Mouse (Mus musculus): ENCODE results near the gene Itgb4. TPM values are rescaled to one million over a fixed set of nuclear protein-coding genes. Genes with fewer than 3 reads are reported as not detected.
"Not testable (repeated sequence)": the region's sequence is repeated elsewhere in the genome, so short reads cannot be mapped to it uniquely, and the experiment has no call there.

Itgb4 gene
- total and polyA plus RNA-seq, 2 experiments from 2014 or later: 1.0 to 2.2 TPM

- Histone ChIP-seq H3K27ac (ENCODE audit: low read depth, low read length) (peak within 1 kb of the TSS; percentile 60), H3K9me3 (ENCODE audit: low read length) (no peaks in the 10 kb centered on the region), H3K4me3 (ENCODE audit: low read depth, low read length) (peak within 1 kb of the TSS; percentile 61), H3K9ac (replicated peaks; ENCODE audit: low read length, poor library complexity, severe bottlenecking) (peak within 1 kb of the TSS; percentile 68), H3K4me1 (ENCODE audit: insufficient read depth, low read length) (0 out of 2 replicates have a peak, but pooled peaks cover 8% of the 10 kb centered on the region), H3K36me3 (ENCODE audit: insufficient read depth, low read length) (peaks cover 4% of the 10 kb centered on the region; the same call in 1 of the 2 replicates), H3K27me3 (ENCODE audit: insufficient read depth, low read length) (no peaks in the 10 kb centered on the region), H3K4me2 (ENCODE audit: low read depth, low read length, poor library complexity, severe bottlenecking) (peak within 1 kb of the TSS; percentile 88)
- DNase-seq (ENCODE audit: low spot score) (peak; percentile 84), ATAC-seq (ENCODE audit: low FRiP score) (peak; percentile 63)
- WGBS: under 1% methylated on average over 54 of the region's 55 CpGs
- TF ChIP-seq CTCF (IDR thresholded peaks at IDR 0.05): no peak
Observed at GRCm38 (mm10) chr11:116012262-116012947, 37.9 kb downstream of the Itgb4 start, which contains the start of gene Galk1. Galk1 (minus strand) TSS chr11:116012719.

GRCm38 (mm10) chr11:116014821-116015220, 40.3 kb downstream of the Itgb4 start:
- 56% methylated on average over 8 of the region's 8 CpGs for WGBS

GRCm38 (mm10) chr11:116018106-116018505, 43.6 kb downstream of the Itgb4 start:
- Histone ChIP-seq H3K4me3 (ENCODE audit: low read depth, low read length) (no peak overlapping the region), H3K9me3 (ENCODE audit: low read length) (no peaks in the 10 kb centered on the region), H3K4me1 (ENCODE audit: insufficient read depth, low read length) (0 out of 2 replicates have a peak, but pooled peaks cover 6% of the 10 kb centered on the region), H3K27ac (ENCODE audit: low read depth, low read length) (no peak overlapping the region), H3K36me3 (ENCODE audit: insufficient read depth, low read length) (peaks cover 3% of the 10 kb centered on the region; the same call in 1 of the 2 replicates), H3K27me3 (ENCODE audit: insufficient read depth, low read length) (no peaks in the 10 kb centered on the region), H3K9ac (replicated peaks; ENCODE audit: low read length, poor library complexity, severe bottlenecking) (no peak overlapping the region), H3K4me2 (ENCODE audit: low read depth, low read length, poor library complexity, severe bottlenecking) (no peak overlapping the region)
- ATAC-seq (ENCODE audit: low FRiP score): 0 out of 2 replicates have a peak, but pooled peaks have one; percentile 20
- peak; percentile 60 for TF ChIP-seq CTCF (IDR thresholded peaks at IDR 0.05)
- peak; percentile 64 for DNase-seq (ENCODE audit: low spot score)
- WGBS: 32% methylated on average over 6 of the region's 6 CpGs

More at GRCm38 (mm10) chr11:116014821-116015220, 40.3 kb downstream of the Itgb4 start:
- no peaks in the 10 kb centered on the region for H3K27me3 ChIP-seq (ENCODE audit: insufficient read depth, low read length)
- no peaks in the 10 kb centered on the region for H3K36me3 ChIP-seq (ENCODE audit: insufficient read depth, low read length)
- no peaks in the 10 kb centered on the region for H3K9me3 ChIP-seq (ENCODE audit: low read length)
- DNase-seq (ENCODE audit: low spot score) (no peak), ATAC-seq (ENCODE audit: low FRiP score) (no peak)
- no peak overlapping the region for H3K4me2 ChIP-seq (ENCODE audit: low read depth, low read length, poor library complexity, severe bottlenecking)
- TF ChIP-seq CTCF (IDR thresholded peaks at IDR 0.05): no peak
- no peak overlapping the region for H3K9ac ChIP-seq (replicated peaks; ENCODE audit: low read length, poor library complexity, severe bottlenecking)
- no peak overlapping the region for H3K27ac ChIP-seq (ENCODE audit: low read depth, low read length)
- H3K4me3 ChIP-seq (ENCODE audit: low read depth, low read length): no peak overlapping the region
- H3K4me1 ChIP-seq (ENCODE audit: insufficient read depth, low read length): 0 out of 2 replicates have a peak, but pooled peaks cover 8% of the 10 kb centered on the region

- not testable (repeated sequence) for H3K36me3 ChIP-seq (ENCODE audit: insufficient read depth, low read length); H3K4me1 ChIP-seq (ENCODE audit: insufficient read depth, low read length); H3K9me3 ChIP-seq (ENCODE audit: low read length); H3K27me3 ChIP-seq (ENCODE audit: insufficient read depth, low read length); DNase-seq (ENCODE audit: low spot score); H3K27ac ChIP-seq (ENCODE audit: low read depth, low read length); ATAC-seq (ENCODE audit: low FRiP score); H3K9ac ChIP-seq (replicated peaks; ENCODE audit: low read length, poor library complexity, severe bottlenecking); H3K4me2 ChIP-seq (ENCODE audit: low read depth, low read length, poor library complexity, severe bottlenecking); H3K4me3 ChIP-seq (ENCODE audit: low read depth, low read length)
- WGBS: 93% methylated on average over 4 of the region's 4 CpGs
Observed at GRCm38 (mm10) chr11:116018867-116019266, 44.4 kb downstream of the Itgb4 start.

GRCm38 (mm10) chr11:116019360-116019791, 44.9 kb downstream of the Itgb4 start:
- ATAC-seq (ENCODE audit: low FRiP score): no peak
- H3K9me3 ChIP-seq (ENCODE audit: low read length): no peaks in the 10 kb centered on the region
- no peak for TF ChIP-seq CTCF (IDR thresholded peaks at IDR 0.05)

GRCm38 (mm10) chr11:116019976-116020411, 45.5 kb downstream of the Itgb4 start:
- DNase-seq (ENCODE audit: low spot score) (no peak), ATAC-seq (ENCODE audit: low FRiP score) (no peak)
- Histone ChIP-seq H3K9me3 (ENCODE audit: low read length) (no peaks in the 10 kb centered on the region), H3K27ac (ENCODE audit: low read depth, low read length) (no peak overlapping the region), H3K9ac (replicated peaks; ENCODE audit: low read length, poor library complexity, severe bottlenecking) (no peak overlapping the region), H3K4me1 (ENCODE audit: insufficient read depth, low read length) (0 out of 2 replicates have a peak, but pooled peaks cover 4% of the 10 kb centered on the region), H3K4me2 (ENCODE audit: low read depth, low read length, poor library complexity, severe bottlenecking) (no peak overlapping the region), H3K36me3 (ENCODE audit: insufficient read depth, low read length) (peaks cover 3% of the 10 kb centered on the region; the same call in 1 of the 2 replicates), H3K27me3 (ENCODE audit: insufficient read depth, low read length) (no peaks in the 10 kb centered on the region), H3K4me3 (ENCODE audit: low read depth, low read length) (no peak overlapping the region)
- WGBS: 82% methylated on average over 2 of the region's 2 CpGs
- TF ChIP-seq CTCF (IDR thresholded peaks at IDR 0.05): no peak

More at GRCm38 (mm10) chr11:116019360-116019791, 44.9 kb downstream of the Itgb4 start:
- WGBS: 67% methylated on average over 1 of the region's 1 CpGs
- no peak overlapping the region for H3K9ac ChIP-seq (replicated peaks; ENCODE audit: low read length, poor library complexity, severe bottlenecking)
- H3K36me3 ChIP-seq (ENCODE audit: insufficient read depth, low read length): peaks cover 3% of the 10 kb centered on the region; the same call in 1 of the 2 replicates
- DNase-seq (ENCODE audit: low spot score): no peak
- no peaks in the 10 kb centered on the region for H3K27me3 ChIP-seq (ENCODE audit: insufficient read depth, low read length)
- no peak overlapping the region for H3K4me2 ChIP-seq (ENCODE audit: low read depth, low read length, poor library complexity, severe bottlenecking)
- H3K4me1 ChIP-seq (ENCODE audit: insufficient read depth, low read length): 0 out of 2 replicates have a peak, but pooled peaks cover 4% of the 10 kb centered on the region
- no peak overlapping the region for H3K4me3 ChIP-seq (ENCODE audit: low read depth, low read length)
- H3K27ac ChIP-seq (ENCODE audit: low read depth, low read length): no peak overlapping the region

All from midbrain, postnatal 0 days (tissue).